Mouse (Mus musculus): ENCODE measurements around the gene Guk1.

Guk1 gene

DNA sequence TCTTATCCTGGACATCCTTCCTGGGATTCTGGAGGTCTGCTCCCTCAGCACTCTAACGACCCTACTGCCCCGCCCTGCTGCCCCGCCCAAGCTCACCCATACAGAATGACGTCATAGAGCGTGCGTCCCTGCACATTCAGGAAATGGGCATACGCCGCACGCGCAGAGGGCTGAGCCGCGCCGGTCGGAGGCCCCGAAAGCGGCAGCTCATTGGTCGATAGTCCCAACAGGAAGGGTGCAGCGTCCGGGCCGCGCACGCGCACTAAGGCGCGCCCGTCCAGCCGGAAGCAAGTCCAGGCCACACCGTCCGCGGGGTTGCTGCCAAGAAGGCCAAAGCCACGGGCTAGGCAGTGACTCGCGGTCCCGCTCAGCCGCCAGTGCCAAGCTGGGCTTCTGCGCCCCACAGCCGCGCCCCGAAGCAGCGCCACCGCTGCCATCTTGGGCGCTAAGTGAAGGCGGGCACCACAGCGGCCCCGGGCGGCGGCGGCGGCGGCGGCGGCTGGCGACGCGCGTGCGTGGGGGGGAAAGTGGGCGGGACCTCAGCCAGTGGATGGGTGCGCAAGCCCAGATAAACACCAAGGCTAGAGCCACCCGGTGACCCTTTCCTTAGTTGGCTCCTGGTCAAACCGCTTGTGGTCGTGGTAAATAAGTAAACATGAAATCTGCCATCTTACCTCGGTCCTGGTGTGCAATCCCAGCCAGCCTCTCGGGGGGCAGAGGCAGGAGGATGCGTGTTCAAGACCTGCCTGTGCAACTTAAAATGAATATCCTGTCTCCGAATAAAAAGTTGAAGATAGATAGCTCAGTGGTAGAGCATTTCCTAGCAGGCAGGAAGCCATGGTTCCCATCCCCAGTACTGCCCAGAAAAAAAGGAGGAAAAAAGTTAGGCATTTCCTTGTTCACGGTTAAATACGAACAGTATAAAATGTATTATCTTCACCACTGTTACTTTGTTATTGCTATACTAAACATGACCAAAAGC is 28.5 kb downstream of the Guk1 start, which contains the start of gene Iba57:
Gene Iba57, minus strand, starts transcription at position 485 of the 982 bp plus-strand sequence.
- peak; percentile 98 for DNase-seq (ENCODE audit: low read depth, low spot score)

DNA sequence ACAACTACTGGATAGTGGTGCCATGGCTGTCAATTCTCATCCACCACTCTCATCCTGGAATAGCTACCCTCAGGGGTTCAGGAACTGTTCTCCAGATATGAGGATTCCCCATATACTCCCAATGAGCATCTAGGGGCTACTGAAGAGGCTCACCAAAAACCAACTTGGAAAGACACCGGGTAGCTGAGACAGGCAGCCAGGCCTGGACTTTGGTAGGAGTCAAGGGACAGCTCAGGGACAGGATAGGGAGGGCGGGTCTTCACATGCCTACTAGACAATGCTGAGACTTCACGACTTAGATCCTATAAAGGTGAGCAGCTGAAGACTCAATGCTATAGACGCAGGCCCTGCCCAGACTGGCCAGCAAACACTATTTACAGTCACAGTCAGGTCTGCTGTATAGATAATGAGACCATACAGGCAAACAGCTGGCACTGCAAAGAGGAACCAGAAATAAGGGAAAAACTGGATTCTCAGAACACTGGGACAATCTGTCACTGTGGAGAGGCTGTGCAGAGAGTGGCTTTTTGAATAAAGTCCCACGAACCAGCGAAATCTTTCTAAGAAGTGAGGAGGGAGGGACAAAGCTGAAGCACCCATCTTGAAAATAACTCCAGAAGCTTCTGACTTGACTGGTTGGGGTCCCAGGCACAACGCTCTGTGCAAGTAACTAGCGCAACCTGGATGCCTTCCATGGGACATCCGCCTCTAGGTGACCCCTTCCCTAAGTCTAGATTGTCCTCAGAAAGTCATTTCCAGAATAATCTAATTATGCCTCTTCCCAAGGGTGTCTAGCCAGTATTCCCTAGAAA is 29.4 kb downstream of the Guk1 start:
- DNase-seq (ENCODE audit: low read depth, low spot score), result no peak

DNA sequence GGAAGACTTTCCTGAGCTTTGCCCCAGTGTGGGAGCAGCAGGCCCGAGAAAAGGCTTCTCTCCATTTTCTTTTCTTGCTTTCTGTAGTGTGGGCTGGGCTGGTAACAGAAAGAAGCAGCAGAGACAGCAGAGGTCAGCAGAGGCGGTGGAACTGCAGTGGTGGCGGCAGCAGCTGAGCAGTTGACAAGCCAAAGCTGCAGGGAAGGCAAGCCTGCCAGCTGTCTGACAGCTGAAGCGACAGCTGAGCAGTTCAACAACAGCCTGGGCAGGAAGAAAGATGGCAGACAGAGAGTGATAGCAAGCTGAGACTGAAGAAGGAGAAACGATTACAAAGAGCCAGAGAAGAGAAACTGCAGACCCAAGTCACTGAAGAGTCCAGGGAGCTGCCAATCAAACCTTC is 30.6 kb downstream of the Guk1 start:
- no peak for DNase-seq (ENCODE audit: low read depth, low spot score)

DNA sequence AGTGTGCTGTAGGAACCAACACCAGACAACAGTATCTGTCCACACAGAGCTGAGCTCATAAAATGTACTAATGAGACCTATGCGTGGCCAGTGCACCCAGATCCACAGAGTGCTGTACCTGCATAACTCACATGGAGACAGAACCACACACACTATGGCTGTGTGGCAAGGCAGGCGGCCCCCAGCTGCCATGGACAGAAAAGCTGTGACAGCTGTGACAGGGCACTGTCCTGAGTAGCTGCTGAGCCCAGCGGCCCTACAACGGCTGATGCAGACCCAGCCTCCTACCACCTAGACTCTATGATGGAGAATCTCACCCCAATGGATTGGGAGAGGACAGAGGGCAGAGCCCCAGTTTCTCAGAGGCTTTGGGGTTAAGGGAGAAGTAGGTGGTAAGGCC is 32.5 kb downstream of the Guk1 start:
- DNase-seq (ENCODE audit: low read depth, low spot score), result no peak

DNA sequence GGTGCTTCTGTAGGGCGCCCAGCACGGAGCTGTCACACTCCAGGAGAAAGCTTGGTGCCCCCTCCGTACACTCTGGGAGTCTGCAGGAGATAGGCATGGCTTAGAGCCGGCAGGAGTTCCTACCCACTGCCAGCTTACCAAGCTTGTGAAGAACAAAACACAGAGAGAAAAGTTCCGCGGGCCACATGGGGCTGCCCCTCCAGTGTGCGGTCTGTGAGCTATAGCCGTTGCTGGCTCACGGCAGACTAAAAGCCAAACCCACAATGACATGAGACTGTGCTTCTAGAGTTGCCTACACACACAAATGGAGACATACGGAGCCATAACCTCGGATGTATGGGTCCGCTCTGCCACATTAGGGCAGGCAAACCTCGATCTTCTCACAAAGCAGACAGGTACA is 32.9 kb downstream of the Guk1 start:
- no peak for DNase-seq (ENCODE audit: low read depth, low spot score)

DNA sequence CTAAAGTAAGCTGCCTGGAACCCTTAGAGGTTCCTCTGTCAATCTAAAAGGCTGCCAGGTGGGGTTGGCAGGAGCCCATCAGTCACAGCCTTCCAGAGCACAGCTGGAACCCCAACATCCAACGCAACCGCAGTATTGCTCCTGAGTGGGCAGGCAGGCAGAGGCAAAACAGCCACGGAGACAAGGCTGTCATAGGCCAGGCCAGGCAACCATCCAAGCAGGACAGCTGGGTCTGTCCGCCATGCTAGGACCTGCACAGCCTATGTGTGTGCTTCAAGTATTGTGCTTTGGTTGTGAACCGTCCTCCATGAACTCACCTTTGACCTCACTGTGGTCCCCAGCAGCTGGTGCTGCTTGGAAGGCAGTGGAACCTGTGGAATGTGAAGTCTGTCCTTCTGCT is 36.1 kb downstream of the Guk1 start:
- DNase-seq (ENCODE audit: low read depth, low spot score), result no peak

DNA sequence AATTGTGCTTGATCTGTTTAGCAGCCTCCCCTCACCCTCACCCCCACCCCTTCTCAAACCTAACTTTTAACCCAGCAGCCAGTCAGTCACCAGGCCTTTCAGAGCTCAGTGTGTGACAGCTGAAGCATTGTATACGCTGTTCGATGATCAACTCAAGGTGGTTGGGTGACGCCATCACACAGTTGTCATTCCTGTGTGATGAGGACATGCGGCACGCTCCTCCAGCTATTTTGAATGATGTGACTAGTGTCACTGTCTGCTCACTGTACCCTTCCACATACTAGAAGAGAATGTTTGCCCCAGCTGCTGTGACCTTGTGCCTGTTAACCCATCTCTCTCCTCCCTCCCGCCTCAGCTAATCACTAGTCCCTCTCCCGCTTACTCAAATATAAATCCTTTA is 37.8 kb downstream of the Guk1 start:
- no peak for DNase-seq (ENCODE audit: low read depth, low spot score)

DNA sequence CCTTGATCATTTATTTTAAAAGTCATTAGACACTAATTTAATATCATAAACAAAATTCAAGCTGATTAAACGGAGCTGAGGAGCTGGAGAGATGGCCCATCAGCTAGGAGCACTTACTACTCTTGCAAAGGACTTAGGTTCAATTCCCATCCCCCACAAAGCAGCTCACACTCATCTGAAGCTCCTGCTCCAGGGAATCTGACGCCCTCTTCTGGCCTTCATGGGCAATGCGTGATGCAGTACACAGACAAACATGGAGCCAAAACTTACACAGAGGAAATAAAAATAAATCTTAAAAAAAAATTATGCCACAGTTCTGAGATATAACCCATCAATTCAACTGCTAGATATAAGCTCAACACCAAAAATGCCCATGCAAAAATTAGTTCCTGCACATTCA is 40.3 kb downstream of the Guk1 start:
- DNase-seq (ENCODE audit: low read depth, low spot score), result peak; percentile 67

DNA sequence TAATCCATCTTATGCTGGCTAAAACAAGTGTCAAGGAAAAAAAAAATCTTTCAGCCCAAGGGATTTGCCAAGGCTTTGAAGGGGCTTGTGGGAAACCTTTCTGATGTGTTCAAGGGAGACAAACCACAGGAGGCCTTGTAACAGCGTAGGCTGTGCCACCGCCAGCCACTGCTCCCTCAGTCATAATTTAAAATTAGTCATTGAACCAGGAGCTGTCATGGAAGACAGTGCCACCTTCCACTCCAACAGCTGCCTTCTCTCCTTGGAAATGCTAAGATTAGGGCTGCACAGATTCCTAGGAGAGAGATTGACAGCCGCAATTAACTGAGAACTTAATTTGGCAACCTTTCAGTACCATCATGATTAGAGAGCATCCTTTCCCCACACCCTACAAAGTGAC is 42.7 kb downstream of the Guk1 start:
- DNase-seq (ENCODE audit: low read depth, low spot score), result no peak

DNA sequence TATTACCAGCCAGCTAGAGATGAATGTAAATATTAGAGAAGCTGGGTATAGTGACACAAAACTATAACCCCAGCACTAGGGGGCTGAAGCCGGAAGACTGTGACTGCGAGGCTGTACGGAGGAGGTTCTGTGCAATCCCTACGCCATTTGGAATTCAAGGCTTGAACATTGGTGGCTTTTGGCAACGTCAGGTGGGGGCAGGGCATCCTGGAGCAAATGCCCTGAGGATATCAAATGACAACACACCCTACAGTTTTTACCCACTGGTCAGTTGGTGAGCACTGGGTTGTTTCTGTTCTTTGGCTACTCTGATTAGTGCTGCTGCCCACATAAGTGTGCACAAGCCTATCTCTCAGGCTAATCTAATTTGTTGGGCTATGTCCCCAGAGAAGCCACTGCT is 49.0 kb downstream of the Guk1 start:
- no peak for DNase-seq (ENCODE audit: low read depth, low spot score)

DNA sequence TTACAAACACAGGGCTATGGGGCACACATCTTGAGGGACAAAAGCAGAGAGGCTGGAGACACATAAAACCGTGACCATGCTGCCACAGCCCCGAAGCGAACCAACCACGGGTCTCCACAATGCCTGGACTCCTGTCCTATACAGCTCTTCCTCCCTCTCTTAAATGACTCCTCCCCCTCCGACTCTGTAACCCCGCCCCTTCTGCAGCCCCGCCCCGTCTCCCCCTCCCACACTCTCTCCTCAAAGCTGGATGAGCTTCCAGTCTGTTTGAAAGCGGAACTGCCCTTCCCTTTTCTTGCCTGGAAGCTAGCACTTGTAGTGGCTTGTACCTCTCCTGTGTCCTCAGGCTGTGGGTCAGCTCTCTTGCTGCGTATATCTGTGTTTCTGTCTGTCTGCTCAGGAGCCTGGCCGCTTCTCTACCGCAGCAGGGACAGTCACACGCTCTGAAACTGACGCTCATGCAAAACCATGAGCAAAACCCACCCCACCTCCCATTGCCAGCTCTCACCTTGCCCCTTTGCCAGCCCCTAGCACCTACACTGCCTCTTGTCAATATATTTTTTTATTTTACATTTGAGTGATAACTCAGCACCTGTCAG is 50.1 kb downstream of the Guk1 start:
- peak; percentile 80 for DNase-seq (ENCODE audit: low read depth, low spot score)

DNA sequence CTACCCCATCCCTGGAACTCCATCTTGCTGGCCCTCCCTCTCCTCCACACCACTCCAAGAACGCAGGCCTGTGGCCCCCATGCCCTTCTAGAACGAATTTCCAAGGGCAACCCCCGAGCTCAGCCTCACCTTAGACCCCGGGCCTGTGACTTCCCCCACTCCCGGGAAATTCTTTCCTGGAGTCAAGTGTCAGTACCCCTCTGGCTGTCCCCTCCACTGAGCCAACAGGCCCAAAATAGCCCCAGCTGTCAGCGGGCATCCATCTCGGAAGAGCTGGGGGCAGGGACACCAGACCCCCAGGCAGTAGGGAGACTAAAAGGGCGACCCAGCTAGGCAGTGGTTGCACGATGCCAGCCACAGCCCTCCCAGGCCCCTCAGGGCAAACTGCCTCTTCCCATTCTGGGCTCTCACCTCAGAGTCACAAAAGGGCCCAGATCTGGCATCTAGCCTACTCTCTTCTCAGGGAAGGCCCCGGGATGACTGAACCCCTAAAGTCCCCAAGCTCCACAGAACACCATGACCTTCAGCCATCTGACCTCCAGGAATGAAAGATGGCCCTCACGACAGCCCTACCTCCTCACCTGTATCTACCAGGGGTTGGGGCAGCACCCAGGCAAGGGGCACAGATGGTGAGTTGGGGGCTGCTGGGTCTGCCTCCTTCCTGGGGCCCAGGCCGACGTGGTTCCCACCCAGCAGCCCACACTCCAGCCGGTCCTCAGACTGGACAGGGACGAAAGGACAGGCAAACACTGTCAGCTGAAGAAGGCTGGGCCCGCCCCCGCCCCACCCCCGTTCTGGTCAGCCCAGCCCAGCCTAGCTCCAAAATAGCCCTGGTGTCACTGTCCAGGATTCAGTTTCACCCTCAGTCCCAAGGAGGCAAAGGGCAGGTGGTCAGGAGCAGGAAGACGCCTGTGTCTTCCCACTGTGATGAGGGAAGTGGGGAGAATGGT is 53.2 kb downstream of the Guk1 start:
- DNase-seq (ENCODE audit: low read depth, low spot score), result no peak

DNA sequence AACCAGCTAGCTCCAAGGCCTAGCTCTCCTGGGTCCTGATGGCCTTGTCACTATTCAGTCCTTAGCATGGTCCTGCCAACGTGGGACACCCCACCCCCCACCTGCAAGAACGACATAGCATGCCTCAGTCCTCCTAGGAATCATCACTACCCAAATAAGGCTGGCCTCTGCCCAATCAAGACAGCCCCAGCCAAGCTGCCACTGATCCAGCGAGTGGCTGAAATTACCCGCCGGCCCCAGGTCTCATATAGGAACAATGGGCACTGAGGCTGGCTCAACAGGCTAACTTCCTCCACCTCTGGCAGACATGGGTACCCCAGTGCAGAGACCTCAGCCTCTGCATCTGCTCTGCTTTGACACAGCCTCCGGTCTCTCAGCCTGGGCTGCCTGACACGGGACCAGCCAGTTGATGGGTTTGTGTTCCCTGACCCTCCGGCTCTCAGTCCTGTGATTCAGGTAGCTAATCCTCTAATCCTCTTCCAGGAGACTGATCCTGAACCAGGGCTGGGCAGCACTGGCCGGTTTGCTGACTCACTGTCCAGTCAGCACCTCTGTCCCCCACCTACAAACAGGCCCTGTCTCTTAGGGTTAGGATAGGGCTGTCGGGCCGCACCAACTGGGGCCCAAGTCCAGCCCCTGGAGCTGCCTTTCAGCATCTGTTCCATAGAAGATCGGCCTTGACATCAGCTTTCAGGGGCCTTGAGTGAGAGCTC is 54.9 kb downstream of the Guk1 start:
- DNase-seq (ENCODE audit: low read depth, low spot score), result no peak

DNA sequence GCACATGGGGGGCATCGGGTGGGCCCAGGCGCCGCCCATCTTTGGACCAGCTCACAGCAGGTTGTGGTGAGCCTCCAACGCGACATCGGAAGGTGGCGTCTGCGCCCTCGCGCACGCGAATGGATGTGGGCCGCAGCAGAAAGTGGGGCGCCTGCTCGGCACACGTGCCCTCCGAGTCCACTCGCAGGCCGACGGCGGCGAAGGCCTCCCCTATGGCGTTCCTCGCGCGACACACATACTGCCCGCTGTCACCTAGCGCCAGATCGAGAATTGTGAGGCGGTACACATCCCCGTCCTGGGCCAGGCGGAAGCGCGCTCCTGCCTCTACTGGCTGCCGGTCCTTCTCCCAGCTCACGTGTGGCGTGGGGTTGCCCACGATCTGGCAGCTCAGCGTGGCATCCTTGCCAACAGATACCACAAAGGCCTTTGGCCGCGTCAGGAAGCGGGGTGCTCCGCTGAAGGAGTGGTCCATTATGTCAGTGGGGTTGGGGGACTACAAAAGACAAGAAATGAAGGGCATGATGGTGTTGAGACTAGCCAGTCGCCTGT is 56.0 kb downstream of the Guk1 start, which contains the start of gene Obscn:
Gene Obscn, minus strand, starts transcription at position 499 of the 549 bp plus-strand sequence.
- DNase-seq (ENCODE audit: low read depth, low spot score), result peak; percentile 46

DNA sequence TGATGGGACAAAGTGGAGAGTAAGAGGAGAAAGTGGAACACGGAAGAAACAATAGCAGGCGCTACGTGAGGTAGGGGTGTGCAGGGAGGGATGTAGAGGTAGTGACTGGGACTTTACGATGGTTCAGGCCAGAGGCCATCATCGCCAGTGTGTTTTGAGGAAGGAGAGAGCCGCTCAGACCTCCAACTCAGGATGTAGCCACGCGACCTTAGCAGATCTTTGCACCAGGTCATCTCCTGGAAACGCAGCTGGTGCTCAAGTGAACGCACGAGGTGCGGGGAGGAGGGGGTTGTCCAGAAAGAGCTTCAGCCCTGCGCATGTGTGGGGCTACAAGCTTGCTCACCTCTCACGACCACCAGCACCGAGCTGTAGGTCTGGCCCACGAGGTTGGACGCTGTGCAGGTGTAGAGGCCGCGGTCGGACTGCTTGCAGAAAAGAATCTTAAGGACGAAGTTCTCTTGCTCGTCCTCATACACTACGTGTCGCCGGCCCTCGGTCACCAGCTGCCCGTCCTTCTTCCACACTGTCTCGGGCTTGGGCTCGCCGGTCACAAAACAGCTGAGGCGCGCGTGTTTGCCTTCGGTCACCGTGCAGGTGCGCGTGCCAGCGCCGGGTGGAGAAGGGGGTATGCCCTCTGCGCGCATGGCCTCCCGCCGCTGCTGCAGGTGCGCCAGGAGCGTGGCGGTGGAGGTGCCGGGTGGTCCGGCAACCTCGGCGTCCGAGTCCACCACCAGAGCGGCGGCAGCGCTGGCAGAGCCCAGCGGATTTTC is 56.8 kb downstream of the Guk1 start:
- peak; percentile 44 for DNase-seq (ENCODE audit: low read depth, low spot score)

DNA sequence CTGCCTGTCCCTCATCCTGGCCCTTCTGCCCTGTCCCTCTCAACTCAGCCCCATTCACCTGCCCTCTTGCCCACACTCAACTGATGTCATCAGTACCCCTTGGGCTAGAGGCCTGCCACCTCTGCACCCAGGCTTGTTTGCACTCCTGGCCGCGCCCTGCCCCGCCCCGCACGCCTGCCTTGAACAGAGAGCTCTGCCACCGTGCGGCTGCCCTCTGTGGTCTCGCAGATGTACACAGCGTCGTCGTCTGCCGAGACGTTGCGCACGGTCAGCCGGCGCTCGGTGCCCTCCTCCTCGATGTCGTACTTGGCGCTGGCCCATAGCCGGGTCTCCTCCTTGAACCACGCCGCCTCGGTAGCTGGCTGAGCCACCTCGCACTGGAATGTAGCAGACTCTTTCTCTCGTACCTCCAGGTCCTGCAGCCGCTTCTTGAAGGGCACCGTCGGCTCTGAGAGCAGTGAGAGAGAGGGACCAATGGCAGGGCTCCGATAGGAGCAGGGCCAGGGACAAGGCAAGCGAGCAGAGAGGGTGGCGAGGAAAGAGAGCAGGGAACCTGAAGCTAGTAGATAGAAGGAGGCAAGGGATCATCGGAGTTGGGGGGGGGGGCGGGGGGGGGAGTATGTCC is 57.5 kb downstream of the Guk1 start:
- peak; percentile 49 for DNase-seq (ENCODE audit: low read depth, low spot score)

Data from ZHBTc4 (cell line).